Mouse (Mus musculus): ENCODE measurements around the gene Mmrn1. TPM values are rescaled to one million over a fixed set of nuclear protein-coding genes. Genes with fewer than 3 reads are reported as not detected.

Gene Mmrn1
- polyA plus RNA-seq, 1 experiment from 2014 or later: 6.8 TPM

Other genes starting within 250 kb of the Mmrn1 start
- 8.3 and 8.5 TPM in 2 replicates for gene Snca, start 95.1 kb upstream of the Mmrn1 start, polyA plus RNA-seq (2014; fragmentation: Nextera tagmentation; extraction: Ambion mirVana)